Mouse (Mus musculus) stomach, postnatal 0 days (tissue): ENCODE data around the gene Sephs2.

Experiments used
- CTCF ChIP-seq: IDR thresholded peaks from 2 replicates; pipeline ENCODE4 v1.5.1; 2016; ENCODE audit warnings: antibody characterized with exemption, low read depth, mild to moderate bottlenecking, moderate library complexity
- EP300 ChIP-seq: optimal IDR thresholded peaks from 2 replicates; pipeline ENCODE3; 2016; ENCODE audit warnings: antibody characterized with exemption

- TF ChIP-seq CTCF (no peak), EP300 (no peak)
Observed at GRCm38 (mm10) chr7:127233765-127234164, 40.1 kb downstream of the Sephs2 start.
